Mouse (Mus musculus) thymus, postnatal 0 days (tissue): ENCODE measurements around the gene Pde6g. TPM values are rescaled to one million over a fixed set of nuclear protein-coding genes. Genes with fewer than 3 reads are reported as not detected.

ENCODE experiments used
- DNase-seq: peaks from one replicate; pipeline ENCODE4 v3.0.0-alpha.2; 2015; ENCODE audit warnings: low spot score
- polyA plus RNA-seq: library from polyadenylated mRNA; unstranded; fragments of >200 nt; fragmentation: Nextera tagmentation; extraction: Ambion mirVana; gene quantifications from 2 replicates; pipeline ENCODE4 v1.2.1, GENCODE M21; 2015

Gene Pde6g
- polyA plus RNA-seq, 1 experiment from 2014 or later, result not detected

GRCm38 (mm10) chr11:120467736-120468092 lies 14.4 kb upstream of the Pde6g start:
- DNase-seq, result no peak

DNA sequence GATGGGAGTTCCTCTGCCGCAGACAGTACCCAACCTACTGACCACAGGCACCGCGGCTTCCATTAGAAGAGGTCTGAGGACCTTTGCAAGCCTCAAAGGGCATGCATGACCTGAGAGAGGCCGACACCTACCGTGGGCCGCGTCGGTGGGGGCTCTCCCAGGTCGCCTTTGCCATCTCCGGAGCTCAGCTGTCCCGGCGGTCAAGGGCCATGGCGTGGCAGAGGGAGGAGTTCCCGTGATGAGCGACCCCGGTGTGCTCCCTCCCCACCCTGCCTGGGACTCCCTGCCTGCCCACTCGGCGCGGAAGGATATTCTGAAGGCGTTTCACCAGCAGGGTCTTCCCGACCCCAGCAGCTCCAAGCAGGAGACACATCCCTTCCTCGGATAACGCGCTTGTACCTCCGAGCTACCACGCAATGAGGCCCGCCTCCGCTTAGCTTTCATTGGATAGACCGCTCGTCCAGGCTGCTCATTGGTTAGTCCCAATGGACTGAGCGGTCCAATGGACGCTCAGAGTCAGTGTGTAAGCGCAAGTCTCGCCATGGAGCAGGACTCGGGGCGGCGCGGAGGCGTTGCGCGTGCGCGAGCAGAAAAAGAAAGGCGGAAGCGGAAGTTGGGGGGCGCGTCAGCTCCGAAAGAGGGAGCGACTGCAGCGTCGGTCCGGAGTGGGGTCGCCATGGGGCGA lies 13.9 kb upstream of the Pde6g start, which contains the start of gene Arl16:
Gene Arl16, minus strand, starts transcription at position 557 of the 685 bp plus-strand sequence.
- DNase-seq, result peak; percentile 99

DNA sequence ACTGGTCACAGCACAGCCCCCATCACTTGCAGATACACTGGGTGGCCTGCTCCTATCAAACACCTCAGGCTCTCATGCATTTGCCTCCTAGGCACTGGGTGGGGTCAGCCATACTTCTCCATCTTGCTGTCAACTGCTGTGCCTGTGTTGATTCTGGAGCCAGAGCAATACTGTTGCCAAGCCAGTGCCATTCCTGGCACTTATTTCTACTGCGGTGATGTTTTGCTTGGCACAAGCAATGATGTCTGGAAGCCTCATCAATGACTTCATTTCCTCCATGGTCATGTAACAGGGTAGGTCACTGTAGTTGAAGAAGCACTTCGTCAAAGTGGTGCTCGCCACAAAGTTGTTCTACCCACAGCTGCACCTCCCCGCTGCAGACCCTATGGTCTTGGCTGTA lies 12.2 kb upstream of the Pde6g start:
- DNase-seq, result no peak

DNA sequence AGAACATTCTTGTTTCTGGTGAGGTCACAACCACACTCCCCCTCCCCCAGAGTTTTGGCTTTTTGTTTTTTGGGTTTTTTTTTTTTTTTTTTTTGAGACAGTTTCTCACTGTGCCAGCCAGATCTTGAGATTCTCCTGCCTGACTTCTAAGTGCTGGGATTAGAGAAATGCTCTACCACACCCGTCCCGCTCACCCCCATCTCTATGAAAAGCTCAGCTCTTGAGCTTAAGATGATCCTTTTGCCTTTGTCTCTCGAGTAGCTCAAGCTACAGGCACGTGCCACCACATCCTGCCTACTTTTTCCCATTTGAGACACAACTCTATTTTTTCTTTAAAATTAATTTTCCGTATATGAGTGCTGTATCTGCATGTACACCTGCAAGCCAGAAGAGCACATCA lies 11.1 kb upstream of the Pde6g start:
- no peak for DNase-seq

DNA sequence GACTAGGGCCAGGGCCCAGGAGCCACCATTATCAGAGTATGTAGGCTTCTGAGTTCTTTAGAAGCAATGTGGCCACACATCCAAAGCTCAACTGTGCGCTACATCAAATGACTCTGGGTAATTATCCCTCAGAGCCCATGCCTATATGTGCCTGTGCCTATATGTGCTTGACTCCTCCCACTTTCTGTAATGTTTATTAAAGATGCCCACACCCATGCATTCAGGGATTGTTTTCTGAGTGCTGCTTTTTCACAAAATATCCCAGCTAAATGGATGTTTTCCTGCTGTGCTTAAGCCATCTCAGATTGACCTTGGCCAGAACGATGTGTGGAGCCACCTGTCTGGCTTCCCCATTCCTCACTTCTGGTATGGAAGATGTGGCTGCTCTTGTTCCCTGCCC lies 10.2 kb upstream of the Pde6g start:
- DNase-seq, result no peak

DNA sequence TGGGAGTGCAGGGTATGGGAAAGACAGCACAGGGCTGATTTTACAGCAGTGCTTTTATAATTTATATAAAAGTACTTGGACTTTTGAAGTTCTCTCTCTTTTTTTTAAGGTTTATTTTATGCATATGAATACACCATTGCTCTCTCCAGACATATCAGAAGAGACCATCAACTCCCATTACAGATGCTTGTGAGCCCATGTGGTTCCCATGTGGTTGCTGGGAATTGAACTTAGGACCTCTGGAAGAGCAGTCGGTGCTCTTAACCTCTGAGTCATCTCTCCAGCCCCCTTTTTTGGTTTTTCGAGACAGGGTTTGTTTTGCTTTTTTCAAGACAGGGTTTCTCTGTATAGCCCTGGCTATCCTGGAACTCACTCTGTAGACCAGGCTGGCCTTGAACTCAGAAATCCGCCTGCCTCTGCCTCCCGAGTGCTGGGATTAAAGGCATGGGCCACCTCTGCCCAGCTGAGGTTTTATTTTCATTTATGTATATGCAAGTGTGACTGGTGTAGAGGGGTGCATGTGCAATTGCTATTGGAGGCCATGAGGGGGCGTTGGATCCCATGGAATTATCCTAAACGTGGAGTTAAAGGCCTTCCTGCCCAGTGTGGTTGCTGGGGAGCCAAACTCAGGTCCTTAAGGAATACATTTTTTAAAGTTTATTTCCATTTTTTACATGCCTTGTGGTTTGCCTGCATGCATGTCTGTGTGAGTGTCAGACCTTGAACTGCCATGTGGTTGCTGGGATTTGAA lies 5.7 kb upstream of the Pde6g start:
- DNase-seq, result no peak

- peak; percentile 83 for DNase-seq
Measured at GRCm38 (mm10) chr11:120457772-120458751, 4.8 kb upstream of the Pde6g start, which contains the start of the genes Oxld1 and Ccdc137. TSS of gene Oxld1 (minus strand) at chr11:120458068. TSS of gene Ccdc137 (plus strand) at chr11:120458115.

- no peak for DNase-seq
Measured at GRCm38 (mm10) chr11:120457370-120457769, 4.1 kb upstream of the Pde6g start.

DNA sequence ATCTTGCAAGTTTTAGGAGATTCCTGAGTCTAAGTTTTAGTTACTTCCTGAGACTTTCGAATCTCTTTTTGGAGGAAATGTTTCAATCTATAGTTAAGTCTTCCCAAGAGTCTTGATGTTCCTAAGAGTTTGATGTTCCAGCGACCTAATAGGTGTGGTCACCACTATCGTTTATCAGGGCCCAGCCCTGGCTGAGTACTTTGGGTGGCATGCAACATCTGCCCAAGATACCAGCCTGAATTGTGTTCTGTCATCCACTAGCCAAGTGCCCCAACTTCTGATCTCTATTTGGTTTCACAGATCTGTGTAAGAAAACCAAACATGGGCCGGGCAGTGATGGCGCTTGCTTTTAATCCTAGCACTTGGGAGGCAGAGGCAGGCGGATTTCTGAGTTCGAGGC lies 2.1 kb upstream of the Pde6g start:
- no peak for DNase-seq

GRCm38 (mm10) chr11:120454965-120455364 lies 1.7 kb upstream of the Pde6g start:
- DNase-seq, result no peak

GRCm38 (mm10) chr11:120452246-120452645 lies 1.1 kb downstream of the Pde6g start:
- no peak for DNase-seq

- DNase-seq, result no peak
Measured at GRCm38 (mm10) chr11:120447179-120447578, 6.1 kb downstream of the Pde6g start.

DNA sequence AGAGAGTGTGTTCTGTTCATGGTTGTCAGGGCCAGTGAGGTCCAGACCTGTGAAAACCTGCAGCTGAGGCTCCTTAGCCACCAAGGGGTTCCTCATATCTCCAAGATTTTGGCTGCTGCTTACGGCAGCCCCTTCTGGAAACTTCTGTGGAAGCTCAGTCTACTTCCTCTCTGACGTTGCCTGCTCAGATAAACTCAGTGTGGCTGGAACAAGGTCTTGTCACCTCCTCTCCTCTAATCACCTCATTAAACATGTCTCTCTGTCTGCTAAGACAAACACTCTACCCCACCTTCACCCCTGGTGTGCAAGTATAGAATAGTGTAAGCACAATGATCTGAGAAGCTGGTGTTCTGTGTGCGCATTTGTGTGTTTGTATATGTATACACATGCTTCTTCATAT lies 7.8 kb downstream of the Pde6g start:
- no peak for DNase-seq

GRCm38 (mm10) chr11:120444106-120444505 lies 9.2 kb downstream of the Pde6g start:
- no peak for DNase-seq

DNA sequence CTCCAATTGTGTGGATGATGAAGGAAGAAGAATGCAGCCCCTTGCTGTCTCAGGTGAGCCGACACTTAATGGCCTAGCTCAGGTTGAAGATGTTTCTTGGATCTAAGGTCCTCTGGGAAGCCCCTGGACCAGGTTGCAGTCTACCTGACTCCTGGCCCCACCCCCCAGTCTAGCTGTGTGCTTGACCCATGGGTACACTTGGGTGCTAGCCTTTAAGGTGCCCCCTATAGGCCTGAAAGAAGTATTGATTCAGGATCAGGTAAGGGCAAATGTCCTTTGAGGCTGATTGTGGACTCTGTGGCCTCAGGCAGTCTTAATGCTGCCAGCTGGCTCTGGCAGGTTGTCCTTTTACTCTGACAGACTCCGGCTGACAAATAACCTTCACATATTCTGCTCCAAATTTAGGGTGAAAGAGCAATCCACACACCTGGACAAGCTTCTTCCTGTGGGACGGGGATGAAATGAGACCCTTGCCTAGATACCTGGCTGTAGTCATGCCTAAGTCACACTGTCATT lies 10.5 kb downstream of the Pde6g start:
- DNase-seq, result no peak

DNA sequence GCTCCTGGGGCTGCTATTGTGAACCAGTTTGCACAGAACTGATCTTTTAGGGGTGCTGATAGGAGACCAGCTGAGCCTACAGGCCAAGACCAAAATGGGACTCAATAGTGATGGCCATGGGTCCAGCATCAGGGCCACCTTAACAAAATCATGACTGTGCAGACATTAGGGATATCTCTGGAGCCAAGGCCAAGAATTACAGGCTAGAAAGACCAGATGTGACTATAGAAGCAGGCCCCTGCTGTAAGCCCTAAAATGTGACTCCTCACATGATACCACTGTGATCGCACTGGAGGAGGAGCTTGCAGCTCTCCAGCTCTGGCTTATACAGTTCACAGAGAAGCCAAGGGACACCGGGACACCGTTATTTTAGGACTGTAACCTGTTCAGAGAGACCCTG lies 11.0 kb downstream of the Pde6g start, which contains the start of gene Tspan10:
Gene Tspan10, plus strand, starts transcription at position 301 of the 400 bp plus-strand sequence.
- DNase-seq, result no peak

- DNase-seq, result no peak
Measured at GRCm38 (mm10) chr11:120437857-120438385, 15.4 kb downstream of the Pde6g start.

- DNase-seq, result peak; percentile 86
Measured at GRCm38 (mm10) chr11:120437152-120437856, 16.0 kb downstream of the Pde6g start, which contains the start of gene Nploc4. TSS of gene Nploc4 (minus strand) at chr11:120437708.

DNA sequence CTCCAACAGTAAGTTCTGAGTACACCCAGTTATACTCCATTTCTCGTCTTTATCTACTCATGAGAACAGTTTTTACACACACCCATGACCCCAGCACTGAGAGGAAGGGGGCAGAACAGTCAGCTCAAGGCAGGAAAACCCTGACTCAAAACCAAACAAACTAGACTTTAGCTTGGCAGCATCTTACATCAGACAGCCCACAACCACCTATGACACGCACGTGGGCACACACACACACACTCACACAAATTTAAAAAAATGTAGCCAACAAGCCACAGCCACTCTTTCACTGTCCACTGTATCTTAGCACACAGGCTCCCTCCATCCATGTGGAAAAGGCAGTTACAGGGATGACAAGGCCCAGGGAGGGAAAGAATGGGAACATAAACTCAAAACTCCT lies 26.6 kb downstream of the Pde6g start:
- no peak for DNase-seq
